Mouse (Mus musculus) ovary, adult 10 weeks (tissue): ENCODE measurements around the gene Ubxn6. TPM values are rescaled to one million over a fixed set of nuclear protein-coding genes. Genes with fewer than 3 reads are reported as not detected.

Experiments
- polyA plus RNA-seq: library from polyadenylated mRNA; stranded (reverse); fragments of 350-450 nt; fragmentation: Illumina TruSeq; extraction: RNeasy Lipid Tissue Mini Kit (QIAGEN cat#74804); gene quantifications from one replicate; pipeline ENCODE4 v1.2.3, GENCODE M21; 2014

Gene Ubxn6
- polyA plus RNA-seq, result 17.7 TPM

GRCm38 (mm10) chr17:56074827-56075208, at the start of gene Ubxn6:
Gene Ubxn6, minus strand, starts transcription at chr17:56075028.

GRCm38 (mm10) chr17:56121826-56122225, 47.0 kb upstream of the Ubxn6 start, which contains the start of gene Lrg1:
Gene Lrg1, minus strand, starts transcription at chr17:56122001.

DNA sequence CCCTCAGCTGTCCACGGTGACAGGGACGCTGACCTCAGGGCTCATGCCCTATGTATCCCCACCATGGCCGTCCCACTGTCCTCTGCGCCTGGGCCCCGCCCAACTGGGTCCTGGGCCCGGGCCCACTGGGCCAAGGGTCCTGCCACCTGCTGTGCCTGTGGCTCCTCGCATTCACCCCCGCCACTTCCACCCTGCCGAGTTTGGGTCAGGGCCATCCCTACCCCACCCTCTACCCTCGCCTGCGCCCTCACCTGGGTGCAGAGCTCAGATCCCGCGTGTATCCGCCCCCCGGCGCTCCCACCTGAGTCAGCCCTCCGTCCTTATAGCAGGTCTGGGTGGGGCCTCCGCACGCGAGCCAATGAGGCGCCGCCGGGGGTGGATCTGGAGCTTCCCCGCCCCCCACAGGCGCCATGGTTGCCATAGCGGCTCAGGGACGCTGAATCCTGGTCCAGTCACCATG, 42.5 kb upstream of the Ubxn6 start, which contains the start of gene Plin5:
Plin5 (minus strand) TSS at position 346 of the 460 bp plus-strand sequence.

GRCm38 (mm10) chr17:56109219-56110051, 34.6 kb upstream of the Ubxn6 start, which contains the start of gene Plin4:
Gene Plin4, minus strand, starts transcription at chr17:56109803.

GRCm38 (mm10) chr17:56078880-56079795, 4.3 kb upstream of the Ubxn6 start, which contains the start of gene Hdgfl2:
Gene Hdgfl2, plus strand, starts transcription at chr17:56079634.

DNA sequence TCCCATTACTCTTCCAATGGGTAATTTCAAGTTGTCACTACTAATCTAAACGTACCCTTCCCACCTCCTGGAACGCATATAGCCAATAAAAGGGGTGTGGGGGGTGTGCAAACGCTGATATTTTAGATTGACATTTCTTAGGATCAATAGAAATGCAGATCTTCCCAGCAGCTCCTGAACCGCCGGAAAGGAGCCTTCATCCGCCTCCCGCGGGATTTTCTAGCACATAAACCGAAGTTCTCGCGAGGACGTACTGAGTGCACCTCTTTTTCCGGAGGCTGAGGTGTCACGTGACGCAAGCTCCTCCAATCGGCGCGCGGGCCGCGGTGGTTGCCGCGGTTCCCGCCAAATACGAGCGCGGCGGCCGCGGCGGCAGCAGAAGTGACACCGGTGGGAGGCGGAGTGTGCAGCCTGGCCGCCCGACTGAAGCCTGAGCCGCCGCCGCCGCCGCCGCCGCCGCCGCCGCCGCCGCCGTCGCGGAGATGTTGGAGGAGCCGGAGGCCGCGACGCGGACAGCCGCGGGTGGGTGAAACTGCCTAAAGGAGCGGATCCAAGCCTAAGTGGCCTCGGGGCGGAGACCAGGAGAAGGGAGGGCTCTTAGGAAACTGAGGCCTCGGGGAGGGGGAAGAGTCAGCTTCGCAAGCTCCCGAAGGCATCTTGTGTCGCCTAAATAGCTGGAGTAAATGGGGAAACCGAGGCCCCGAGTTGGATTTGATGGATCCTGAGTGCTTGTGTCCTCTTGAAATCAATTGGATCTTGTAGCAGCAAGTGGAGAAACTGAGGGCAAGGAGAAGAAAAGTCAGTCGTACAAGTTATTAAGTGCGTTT, 34.6 kb downstream of the Ubxn6 start, which contains the start of gene Chaf1a:
Chaf1a (plus strand) TSS at position 410 of the 827 bp plus-strand sequence.

GRCm38 (mm10) chr17:56036176-56036900, 38.5 kb downstream of the Ubxn6 start, which contains the start of gene Sh3gl1:
Gene Sh3gl1, minus strand, starts transcription at chr17:56036635.

Other genes starting within 250 kb of the Ubxn6 start
- gene Zfp119a, start 196.1 kb downstream of the Ubxn6 start, polyA plus RNA-seq, result 29.6 TPM
- 50.6 TPM for gene Zfp959, start 182.9 kb downstream of the Ubxn6 start, polyA plus RNA-seq
- gene Zfp119b, start 125.5 kb downstream of the Ubxn6 start, polyA plus RNA-seq, result 24.6 TPM
- gene Ebi3, start 122.4 kb downstream of the Ubxn6 start, polyA plus RNA-seq, result not detected
- gene Yju2, start 115.9 kb downstream of the Ubxn6 start, polyA plus RNA-seq, result 0.66 TPM
- gene Shd, start 104.6 kb downstream of the Ubxn6 start, polyA plus RNA-seq, result not detected
- gene Fsd1, start 88.5 kb downstream of the Ubxn6 start, polyA plus RNA-seq, result not detected
- gene Stap2, start 69.4 kb downstream of the Ubxn6 start, polyA plus RNA-seq, result not detected
- gene Mpnd, start 69.3 kb downstream of the Ubxn6 start, polyA plus RNA-seq, result not detected
- gene Sh3gl1, start 38.4 kb downstream of the Ubxn6 start, polyA plus RNA-seq, result 0.14 TPM
- 1.6 TPM for gene Chaf1a, start 34.6 kb downstream of the Ubxn6 start, polyA plus RNA-seq
- 2.6 TPM for gene Hdgfl2, start 4.6 kb upstream of the Ubxn6 start, polyA plus RNA-seq
- gene Plin4, start 34.8 kb upstream of the Ubxn6 start, polyA plus RNA-seq, result 2.3 TPM
- 0.46 TPM for gene Plin5, start 42.6 kb upstream of the Ubxn6 start, polyA plus RNA-seq
- gene Lrg1, start 47.0 kb upstream of the Ubxn6 start, polyA plus RNA-seq, result not detected
- not detected for gene Sema6b, start 65.3 kb upstream of the Ubxn6 start, polyA plus RNA-seq
- gene Tnfaip8l1, start 87.4 kb upstream of the Ubxn6 start, polyA plus RNA-seq, result 0.88 TPM
- 14.9 TPM for gene Mydgf, start 108.9 kb upstream of the Ubxn6 start, polyA plus RNA-seq
- gene Dpp9, start 143.9 kb upstream of the Ubxn6 start, polyA plus RNA-seq, result not detected
- gene Fem1a, start 181.8 kb upstream of the Ubxn6 start, polyA plus RNA-seq, result 2.5 TPM
- 0.20 TPM for gene Ticam1, start 201.8 kb upstream of the Ubxn6 start, polyA plus RNA-seq
- 22.7 TPM for gene Plin3, start 217.8 kb upstream of the Ubxn6 start, polyA plus RNA-seq
- gene Arrdc5, start 225.3 kb upstream of the Ubxn6 start, polyA plus RNA-seq, result not detected
- 26.4 TPM for gene Uhrf1, start 228.3 kb upstream of the Ubxn6 start, polyA plus RNA-seq